Mouse (Mus musculus) liver, embryonic 15.5 days (tissue): ENCODE measurements around the gene Chst11. TPM values are rescaled to one million over a fixed set of nuclear protein-coding genes. Genes with fewer than 3 reads are reported as not detected.

Source experiments
- polyA plus RNA-seq: library from polyadenylated mRNA; unstranded; fragments of >200 nt; fragmentation: Nextera tagmentation; extraction: Ambion mirVana; gene quantifications from 2 replicates; pipeline ENCODE4 v1.2.1, GENCODE M21; 2015

Chst11 gene
- polyA plus RNA-seq, 1 experiment from 2014 or later: 1.2 TPM

Other genes starting within 250 kb of the Chst11 start
- 33.1 and 33.2 TPM in 2 replicates for gene Nfyb, start 221.4 kb upstream of the Chst11 start, polyA plus RNA-seq
- 48.0 and 49.0 TPM in 2 replicates for gene Txnrd1, start 151.5 kb upstream of the Chst11 start, polyA plus RNA-seq
- gene Eid3, start 118.9 kb upstream of the Chst11 start, polyA plus RNA-seq: 0.14 and 0.15 TPM in 2 replicates